Mouse (Mus musculus) liver, adult 2 months (tissue): Measurements from ENCODE around the gene Katnb1. TPM values are rescaled to one million over a fixed set of nuclear protein-coding genes. Genes with fewer than 3 reads are reported as not detected.

ENCODE experiments used
- DNase-seq: peaks from one replicate; pipeline ENCODE4 v3.0.0-alpha.2; 2011; ENCODE audit warnings: low read depth, low spot score; ENCODE audit errors: extremely low read depth
- H3K27ac ChIP-seq: fragments of 200-500 bp; replicated peaks from 2 replicates; pipeline ENCODE4 v1.5.1; 2012; ENCODE audit warnings: low read depth, mild to moderate bottlenecking, control low read depth, inconsistent platforms, low read length; ENCODE audit not compliant: insufficient read depth
- H3K27me3 ChIP-seq: fragments of 200-500 bp; 2 replicates; pipeline ENCODE4 v1.6.1; 2012; ENCODE audit warnings: mild to moderate bottlenecking, moderate library complexity, low read length, inconsistent platforms; ENCODE audit not compliant: control insufficient read depth, insufficient read depth
- H3K36me3 ChIP-seq: fragments of 200-500 bp; 2 replicates; pipeline ENCODE4 v1.6.1; 2012; ENCODE audit warnings: low read length, inconsistent platforms; ENCODE audit not compliant: control insufficient read depth, insufficient read depth
- H3K4me1 ChIP-seq: fragments of 200-500 bp; 2 replicates; pipeline ENCODE4 v1.6.1; 2011; ENCODE audit warnings: low read length; ENCODE audit not compliant: control insufficient read depth, insufficient read depth
- H3K4me3 ChIP-seq: fragments of 200-500 bp; 2 replicates; pipeline ENCODE4 v1.5.1; 2011; ENCODE audit warnings: low read depth, mild to moderate bottlenecking, control low read depth, low read length, moderate library complexity; ENCODE audit not compliant: insufficient read depth
- H3K79me2 ChIP-seq: fragments of 200-500 bp; 2 replicates; pipeline ENCODE4 v1.6.1; 2012; ENCODE audit warnings: inconsistent platforms, mild to moderate bottlenecking, low read length, moderate library complexity; ENCODE audit not compliant: control insufficient read depth, insufficient read depth
- H3K9ac ChIP-seq: fragments of 200-500 bp; 2 replicates; pipeline ENCODE4 v1.6.1; 2012; ENCODE audit warnings: low read depth, mild to moderate bottlenecking, control low read depth, inconsistent platforms, low read length
- CTCF ChIP-seq: fragments of 200-500 bp; IDR thresholded peaks from 2 replicates; pipeline ENCODE4 v1.5.1; 2011; ENCODE audit warnings: low read depth, low read length, control low read depth
- POLR2A ChIP-seq: fragments of 200-500 bp; IDR thresholded peaks from 2 replicates; pipeline ENCODE4 v1.6.1; 2011; ENCODE audit warnings: low read length, control low read depth; ENCODE audit not compliant: insufficient read depth; ENCODE audit errors: extremely low read depth
- WGBS: fragments of 180-500 bp; shearing (Covaris S2); methylation state at CpG from one replicate; pipeline ENCODE4 v1.1.7; 2018; 5-methylcytosine and 5-hydroxymethylcytosine counted together
- polyA plus RNA-seq: library from polyadenylated mRNA; depleted of rRNA; stranded (reverse); fragments of >200 nt; gene quantifications from 2 replicates; pipeline ENCODE4 v1.2.3, GENCODE M21; 2012
- total RNA-seq: library from RNA; depleted of rRNA; stranded (reverse); fragments of >200 nt; gene quantifications from 2 replicates; pipeline ENCODE4 v1.2.3, GENCODE M21; 2014

Gene Katnb1
- total and polyA plus RNA-seq, 2 experiments: 1.3 to 3.2 TPM

GRCm38 (mm10) chr8:95079305-95079704 is 1.7 kb upstream of the Katnb1 start:
- Histone ChIP-seq H3K27me3 (no peaks in the 10 kb centered on the region), H3K36me3 (no peaks in the 10 kb centered on the region), H3K4me1 (peaks cover 3% of the 10 kb centered on the region; the same call in 1 of the 2 replicates), H3K9ac (no peak overlapping the region), H3K4me3 (no peak overlapping the region), H3K79me2 (no peaks in the 10 kb centered on the region), H3K27ac (no peak overlapping the region)
- 93% methylated on average over 4 of the region's 4 CpGs for WGBS
- no peak for DNase-seq
- TF ChIP-seq POLR2A: no peak
- TF ChIP-seq CTCF: no peak

GRCm38 (mm10) chr8:95081650-95082049 is 664 bp downstream of the Katnb1 start:
- no peaks in the 10 kb centered on the region for H3K27me3 ChIP-seq
- no peak for DNase-seq
- no peak overlapping the region for H3K27ac ChIP-seq
- peaks cover 3% of the 10 kb centered on the region; the same call in 1 of the 2 replicates for H3K4me1 ChIP-seq
- WGBS: 11% methylated on average over 11 of the region's 11 CpGs
- H3K9ac ChIP-seq: peak overlapping the region; percentile 65
- peak overlapping the region; percentile 84 for H3K4me3 ChIP-seq
- no peaks in the 10 kb centered on the region for H3K36me3 ChIP-seq
- H3K79me2 ChIP-seq: no peaks in the 10 kb centered on the region
- no peak for TF ChIP-seq POLR2A
- no peak for TF ChIP-seq CTCF

DNA sequence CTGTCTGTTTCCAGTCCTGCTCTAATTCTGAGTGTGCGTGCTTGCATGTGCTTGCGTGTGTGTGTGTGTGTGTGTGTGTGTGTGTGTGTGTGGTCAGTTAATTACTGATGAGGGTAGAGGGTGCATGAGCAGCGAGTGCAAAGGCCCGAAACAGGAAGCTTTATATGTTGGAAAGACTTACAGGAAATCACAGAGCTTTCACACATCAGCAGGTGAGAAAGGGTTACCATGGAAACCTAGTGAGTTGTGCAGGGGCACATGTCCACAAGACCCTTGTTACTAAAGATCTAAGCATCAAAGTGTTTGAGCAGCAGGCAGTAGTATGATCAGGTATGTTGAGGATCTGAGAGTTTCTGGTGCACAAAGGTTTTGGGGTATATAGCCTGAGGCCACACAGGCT is 3.3 kb downstream of the Katnb1 start:
- Histone ChIP-seq H3K4me3 (no peak overlapping the region), H3K9ac (no peak overlapping the region), H3K36me3 (no peaks in the 10 kb centered on the region), H3K27me3 (no peaks in the 10 kb centered on the region), H3K79me2 (no peaks in the 10 kb centered on the region), H3K4me1 (peaks cover 3% of the 10 kb centered on the region; the same call in 1 of the 2 replicates), H3K27ac (no peak overlapping the region)
- no peak for DNase-seq
- WGBS: 88% methylated on average over 4 of the region's 4 CpGs
- TF ChIP-seq POLR2A (no peak), CTCF (no peak)

DNA sequence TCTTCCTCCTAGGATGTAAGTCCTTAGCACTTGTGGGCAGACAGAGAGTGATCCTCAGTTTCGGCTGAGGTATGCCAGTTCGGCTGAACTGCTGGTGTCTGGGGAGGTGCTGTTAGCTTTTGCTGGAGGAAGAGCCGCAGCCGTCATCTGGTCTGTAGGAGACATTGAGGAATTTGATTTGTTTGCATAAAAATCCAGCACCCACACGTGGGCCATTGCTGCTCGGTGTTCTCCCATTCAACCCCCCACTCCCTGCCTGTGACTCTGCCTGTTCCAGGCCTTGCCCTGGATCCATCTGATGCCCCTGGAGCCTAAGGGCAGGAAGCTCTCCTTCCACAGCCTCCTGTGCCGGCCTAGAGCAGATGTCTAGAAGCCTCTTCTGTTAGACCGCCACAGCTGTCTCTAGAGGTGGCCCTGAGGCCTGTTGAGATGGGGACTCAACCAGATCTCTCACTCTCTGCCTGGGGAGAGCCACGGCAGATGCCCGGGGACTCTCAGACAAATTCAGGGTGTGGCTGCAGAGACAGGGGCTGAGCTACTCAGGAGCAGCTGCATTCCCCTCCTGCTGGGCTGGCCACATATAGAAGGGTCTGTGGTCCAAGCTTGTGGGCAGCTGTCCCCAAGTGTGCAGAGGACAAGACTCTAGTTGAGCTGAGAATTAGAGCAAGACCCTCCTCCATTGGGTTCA is 3.9 kb downstream of the Katnb1 start:
- Histone ChIP-seq H3K36me3 (no peaks in the 10 kb centered on the region), H3K27me3 (no peaks in the 10 kb centered on the region), H3K4me1 (peaks cover 3% of the 10 kb centered on the region; the same call in 1 of the 2 replicates), H3K4me3 (no peak overlapping the region), H3K9ac (no peak overlapping the region), H3K79me2 (no peaks in the 10 kb centered on the region), H3K27ac (no peak overlapping the region)
- no peak for TF ChIP-seq POLR2A
- TF ChIP-seq CTCF: no peak
- DNase-seq: no peak
- WGBS: 85% methylated on average over 10 of the region's 10 CpGs

DNA sequence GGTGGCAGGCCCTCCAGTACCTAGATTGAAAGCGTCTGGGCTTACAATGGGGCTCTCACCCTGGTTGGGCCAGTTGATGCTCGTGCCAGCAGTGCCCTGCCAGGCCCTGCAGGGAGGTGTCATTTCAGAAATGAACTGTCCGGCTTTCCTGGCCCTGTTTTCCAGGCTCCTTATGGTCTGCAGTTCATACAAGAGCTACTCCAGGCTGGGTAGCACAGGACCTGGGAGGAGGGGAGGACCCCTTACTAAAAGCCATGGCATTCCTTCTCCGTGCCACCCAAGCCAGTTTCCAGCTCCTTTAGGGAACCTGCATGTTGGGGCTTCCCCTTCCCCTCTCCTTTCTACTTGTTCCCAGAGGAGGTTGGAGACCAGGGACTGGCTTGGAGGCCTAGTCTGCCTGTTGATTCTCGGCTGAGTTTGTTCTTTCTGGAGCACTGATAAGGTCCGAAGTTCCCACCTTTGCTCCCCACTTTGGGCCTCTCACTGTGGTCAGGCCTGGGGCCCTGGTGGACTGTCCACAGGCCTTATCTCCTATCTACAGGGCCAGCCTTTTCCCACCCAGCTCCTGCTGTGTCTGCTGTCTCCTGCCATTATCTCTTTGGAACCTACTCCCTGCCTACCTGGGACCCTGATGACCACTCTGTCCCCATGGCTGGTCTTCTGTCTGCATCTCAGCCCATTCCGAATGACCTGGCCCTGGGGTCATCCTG is 4.6 kb downstream of the Katnb1 start:
- Histone ChIP-seq H3K79me2 (no peaks in the 10 kb centered on the region), H3K4me1 (peaks cover 3% of the 10 kb centered on the region; the same call in 1 of the 2 replicates), H3K4me3 (no peak overlapping the region), H3K27ac (no peak overlapping the region), H3K9ac (no peak overlapping the region), H3K27me3 (no peaks in the 10 kb centered on the region), H3K36me3 (no peaks in the 10 kb centered on the region)
- DNase-seq: no peak
- no peak for TF ChIP-seq POLR2A
- no peak for TF ChIP-seq CTCF
- 79% methylated on average over 7 of the region's 7 CpGs for WGBS

DNA sequence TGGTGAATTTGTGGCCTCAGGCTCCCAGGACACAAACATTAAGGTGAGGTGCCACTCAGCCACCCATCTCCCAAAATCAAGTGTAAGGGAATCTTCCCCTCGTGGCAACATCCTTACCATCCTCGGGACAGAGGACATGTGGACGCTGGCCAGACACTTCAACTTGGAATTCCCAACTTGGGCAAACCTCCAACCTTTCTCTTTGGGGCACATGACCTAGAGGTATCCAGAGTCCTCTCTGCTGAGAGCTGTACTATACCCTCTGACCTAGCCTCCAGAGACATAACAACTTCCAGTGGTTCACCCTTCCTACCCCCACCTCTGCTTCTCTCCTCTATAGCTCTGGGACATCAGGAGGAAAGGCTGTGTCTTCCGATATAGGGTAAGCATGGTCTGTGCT is 12.6 kb downstream of the Katnb1 start:
- no peaks in the 10 kb centered on the region for H3K79me2 ChIP-seq
- no peak overlapping the region for H3K9ac ChIP-seq
- no peak for TF ChIP-seq CTCF
- no peak for TF ChIP-seq POLR2A
- H3K4me3 ChIP-seq: no peak overlapping the region
- no peak overlapping the region for H3K27ac ChIP-seq
- WGBS: 58% methylated on average over 4 of the region's 4 CpGs
- no peaks in the 10 kb centered on the region for H3K4me1 ChIP-seq
- DNase-seq: no peak
- no peaks in the 10 kb centered on the region for H3K27me3 ChIP-seq
- H3K36me3 ChIP-seq: no peaks in the 10 kb centered on the region
